Mouse (Mus musculus) liver, adult 2 months (tissue): ENCODE results near the gene Tmem147. TPM values are rescaled to one million over a fixed set of nuclear protein-coding genes. Genes with fewer than 3 reads are reported as not detected.

Source experiments
- DNase-seq: peaks from one replicate; pipeline ENCODE4 v3.0.0-alpha.2; 2011; ENCODE audit warnings: low read depth, low spot score; ENCODE audit errors: extremely low read depth
- H3K27ac ChIP-seq: fragments of 200-500 bp; replicated peaks from 2 replicates; pipeline ENCODE4 v1.5.1; 2012; ENCODE audit warnings: low read depth, mild to moderate bottlenecking, control low read depth, inconsistent platforms, low read length; ENCODE audit not compliant: insufficient read depth
- H3K27me3 ChIP-seq: fragments of 200-500 bp; 2 replicates; pipeline ENCODE4 v1.6.1; 2012; ENCODE audit warnings: mild to moderate bottlenecking, moderate library complexity, low read length, inconsistent platforms; ENCODE audit not compliant: control insufficient read depth, insufficient read depth
- H3K36me3 ChIP-seq: fragments of 200-500 bp; 2 replicates; pipeline ENCODE4 v1.6.1; 2012; ENCODE audit warnings: low read length, inconsistent platforms; ENCODE audit not compliant: control insufficient read depth, insufficient read depth
- H3K4me1 ChIP-seq: fragments of 200-500 bp; 2 replicates; pipeline ENCODE4 v1.6.1; 2011; ENCODE audit warnings: low read length; ENCODE audit not compliant: control insufficient read depth, insufficient read depth
- H3K4me3 ChIP-seq: fragments of 200-500 bp; 2 replicates; pipeline ENCODE4 v1.5.1; 2011; ENCODE audit warnings: low read depth, mild to moderate bottlenecking, control low read depth, low read length, moderate library complexity; ENCODE audit not compliant: insufficient read depth
- H3K79me2 ChIP-seq: fragments of 200-500 bp; 2 replicates; pipeline ENCODE4 v1.6.1; 2012; ENCODE audit warnings: inconsistent platforms, mild to moderate bottlenecking, low read length, moderate library complexity; ENCODE audit not compliant: control insufficient read depth, insufficient read depth
- H3K9ac ChIP-seq: fragments of 200-500 bp; 2 replicates; pipeline ENCODE4 v1.6.1; 2012; ENCODE audit warnings: low read depth, mild to moderate bottlenecking, control low read depth, inconsistent platforms, low read length
- CTCF ChIP-seq: fragments of 200-500 bp; IDR thresholded peaks from 2 replicates; pipeline ENCODE4 v1.5.1; 2011; ENCODE audit warnings: low read depth, low read length, control low read depth
- POLR2A ChIP-seq: fragments of 200-500 bp; IDR thresholded peaks from 2 replicates; pipeline ENCODE4 v1.6.1; 2011; ENCODE audit warnings: low read length, control low read depth; ENCODE audit not compliant: insufficient read depth; ENCODE audit errors: extremely low read depth
- WGBS: fragments of 180-500 bp; shearing (Covaris S2); methylation state at CpG from one replicate; pipeline ENCODE4 v1.1.7; 2018; 5-methylcytosine and 5-hydroxymethylcytosine counted together
- polyA plus RNA-seq: library from polyadenylated mRNA; depleted of rRNA; stranded (reverse); fragments of >200 nt; gene quantifications from 2 replicates; pipeline ENCODE4 v1.2.3, GENCODE M21; 2012; rRNA removed
- total RNA-seq: library from RNA; depleted of rRNA; stranded (reverse); fragments of >200 nt; gene quantifications from 2 replicates; pipeline ENCODE4 v1.2.3, GENCODE M21; 2014; rRNA removed

Gene Tmem147
- total and polyA plus RNA-seq, 2 experiments, result 124 to 335 TPM

DNA sequence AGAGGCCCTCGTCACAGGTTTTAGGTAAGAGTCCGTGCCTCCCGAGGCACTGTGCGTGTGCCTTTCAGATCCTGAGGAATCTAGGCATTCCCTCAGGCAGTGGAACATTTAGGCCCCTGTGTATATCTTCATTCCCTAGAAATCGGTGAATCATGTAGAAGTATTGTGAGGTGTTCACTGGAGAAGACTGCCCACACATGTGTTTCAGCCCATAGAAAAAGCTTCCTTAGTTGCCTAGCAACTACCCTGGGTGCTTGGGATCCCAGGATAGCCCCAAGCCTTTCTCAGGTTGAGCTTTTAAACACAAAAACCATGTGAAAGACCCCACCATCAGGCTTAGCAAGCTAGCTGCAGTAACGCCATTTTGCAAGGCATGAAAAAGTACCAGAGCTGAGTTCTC, 41.0 kb downstream of the Tmem147 start:
- Histone ChIP-seq H3K4me3 (no peak overlapping the region), H3K9ac (no peak overlapping the region), H3K27me3 (no peaks in the 10 kb centered on the region), H3K79me2 (no peaks in the 10 kb centered on the region), H3K4me1 (peaks cover 15% of the 10 kb centered on the region), H3K27ac (peak overlapping the region; percentile 19), H3K36me3 (no peaks in the 10 kb centered on the region)
- no peak for TF ChIP-seq POLR2A
- TF ChIP-seq CTCF, result no peak
- peak; percentile 39 for DNase-seq
- 73% methylated on average over 6 of the region's 6 CpGs for WGBS

DNA sequence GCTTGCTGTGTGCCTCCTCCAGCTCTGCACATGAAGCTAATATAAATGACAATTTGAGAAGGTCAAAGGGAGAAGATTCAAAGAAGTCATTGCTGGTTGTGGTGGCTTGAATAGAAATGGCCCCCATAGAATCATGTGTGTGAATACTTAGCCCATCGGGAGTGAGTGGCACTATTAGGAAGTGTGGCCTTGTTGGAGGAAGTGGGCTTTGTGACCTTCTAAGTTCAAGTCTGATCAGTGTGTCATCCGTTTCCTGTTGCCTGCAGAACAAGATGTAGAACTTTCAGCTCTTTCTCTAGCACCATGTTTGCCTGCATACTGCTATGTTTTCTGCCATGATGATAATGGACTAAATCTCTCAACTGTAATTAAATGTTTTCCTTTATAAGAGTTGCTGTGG, 45.9 kb downstream of the Tmem147 start:
- TF ChIP-seq CTCF (no peak), POLR2A (no peak)
- H3K36me3 ChIP-seq, result no peaks in the 10 kb centered on the region
- H3K27ac ChIP-seq, result no peak overlapping the region
- 63% methylated on average over 2 of the region's 2 CpGs for WGBS
- no peak for DNase-seq
- H3K9ac ChIP-seq, result no peak overlapping the region
- no peaks in the 10 kb centered on the region for H3K79me2 ChIP-seq
- peaks cover 14% of the 10 kb centered on the region for H3K4me1 ChIP-seq
- H3K27me3 ChIP-seq, result no peaks in the 10 kb centered on the region
- H3K4me3 ChIP-seq, result no peak overlapping the region

- Histone ChIP-seq H3K27ac (no peak overlapping the region), H3K9ac (no peak overlapping the region), H3K4me3 (no peak overlapping the region), H3K27me3 (no peaks in the 10 kb centered on the region), H3K36me3 (no peaks in the 10 kb centered on the region), H3K4me1 (peaks cover 2% of the 10 kb centered on the region), H3K79me2 (no peaks in the 10 kb centered on the region)
- TF ChIP-seq POLR2A, result no peak
- TF ChIP-seq CTCF, result no peak
- DNase-seq, result no peak
- WGBS, result 79% methylated on average over 5 of the region's 5 CpGs
These were observed 47.4 kb downstream of the Tmem147 start for GRCm38 (mm10) chr7:30681897-30682296.

- no peak overlapping the region for H3K9ac ChIP-seq
- no peak overlapping the region for H3K4me3 ChIP-seq
- TF ChIP-seq POLR2A (no peak), CTCF (no peak)
- H3K79me2 ChIP-seq, result no peaks in the 10 kb centered on the region
- H3K4me1 ChIP-seq, result no peaks in the 10 kb centered on the region
- no peak for DNase-seq
- WGBS, result 57% methylated on average over 5 of the region's 5 CpGs
- no peaks in the 10 kb centered on the region for H3K27me3 ChIP-seq
- H3K36me3 ChIP-seq, result no peaks in the 10 kb centered on the region
- no peak overlapping the region for H3K27ac ChIP-seq
These were observed 50.9 kb downstream of the Tmem147 start for GRCm38 (mm10) chr7:30678263-30678975.

Other genes starting within 250 kb of the Tmem147 start
Only the 30 nearest of the 33 such genes appear.
- gene Arhgap33, start 194.5 kb downstream of the Tmem147 start, total RNA-seq, result 0.07 and 0.37 TPM in 2 replicates
- 0.72 and 1.2 TPM in 2 replicates for gene Arhgap33, start 194.5 kb downstream of the Tmem147 start, polyA plus RNA-seq
- 2.2 and 2.5 TPM in 2 replicates for gene Hspb6, start 177.4 kb downstream of the Tmem147 start, total RNA-seq
- 22.5 and 29.2 TPM in 2 replicates for gene Hspb6, start 177.4 kb downstream of the Tmem147 start, polyA plus RNA-seq
- gene Proser3, start 177.2 kb downstream of the Tmem147 start, total RNA-seq, result 1.6 and 2.3 TPM in 2 replicates
- gene Proser3, start 177.2 kb downstream of the Tmem147 start, polyA plus RNA-seq, result 3.2 and 4.5 TPM in 2 replicates
- gene Lin37, start 169.7 kb downstream of the Tmem147 start, total RNA-seq, result 2.7 and 4.0 TPM in 2 replicates
- 18.8 and 22.4 TPM in 2 replicates for gene Lin37, start 169.7 kb downstream of the Tmem147 start, polyA plus RNA-seq
- 12.4 and 16.2 TPM in 2 replicates for gene U2af1l4, start 166.2 kb downstream of the Tmem147 start, total RNA-seq
- gene U2af1l4, start 166.2 kb downstream of the Tmem147 start, polyA plus RNA-seq, result 31.3 and 34.6 TPM in 2 replicates
- 1.9 and 2.8 TPM in 2 replicates for gene Gm49396, start 166.2 kb downstream of the Tmem147 start, total RNA-seq
- gene Gm49396, start 166.2 kb downstream of the Tmem147 start, polyA plus RNA-seq, result 0.70 and 0.91 TPM in 2 replicates
- gene Psenen, start 165.9 kb downstream of the Tmem147 start, total RNA-seq, result 34.9 and 38.0 TPM in 2 replicates
- 126 and 149 TPM in 2 replicates for gene Psenen, start 165.9 kb downstream of the Tmem147 start, polyA plus RNA-seq
- 0.55 TPM in 1 of 2 replicates, not detected in the other for gene Igflr1, start 164.1 kb downstream of the Tmem147 start, total RNA-seq
- gene Igflr1, start 164.1 kb downstream of the Tmem147 start, polyA plus RNA-seq, result 2.3 and 4.2 TPM in 2 replicates
- 3.4 and 5.0 TPM in 2 replicates for gene Kmt2b, start 140.8 kb downstream of the Tmem147 start, total RNA-seq
- 12.1 and 19.2 TPM in 2 replicates for gene Kmt2b, start 140.8 kb downstream of the Tmem147 start, polyA plus RNA-seq
- 0.18 and 0.87 TPM in 2 replicates for gene Zbtb32, start 130.6 kb downstream of the Tmem147 start, total RNA-seq
- gene Zbtb32, start 130.6 kb downstream of the Tmem147 start, polyA plus RNA-seq, result 0.58 and 0.61 TPM in 2 replicates
- gene Upk1a, start 116.7 kb downstream of the Tmem147 start, total RNA-seq, result not detected in 2 replicates
- gene Upk1a, start 116.7 kb downstream of the Tmem147 start, polyA plus RNA-seq, result 0.23 and 0.54 TPM in 2 replicates
- gene Cox6b1, start 103.4 kb downstream of the Tmem147 start, total RNA-seq, result 640 and 781 TPM in 2 replicates
- gene Cox6b1, start 103.4 kb downstream of the Tmem147 start, polyA plus RNA-seq, result 399 and 416 TPM in 2 replicates
- 0.18 TPM in 1 of 2 replicates, not detected in the other for gene Etv2, start 93.7 kb downstream of the Tmem147 start, total RNA-seq
- not detected in 2 replicates for gene Etv2, start 93.7 kb downstream of the Tmem147 start, polyA plus RNA-seq
- gene Rbm42, start 79.2 kb downstream of the Tmem147 start, total RNA-seq, result 17.1 and 20.7 TPM in 2 replicates
- 35.8 and 36.7 TPM in 2 replicates for gene Rbm42, start 79.2 kb downstream of the Tmem147 start, polyA plus RNA-seq
- gene Haus5, start 64.5 kb downstream of the Tmem147 start, total RNA-seq, result 4.6 and 4.7 TPM in 2 replicates
- 3.7 and 5.3 TPM in 2 replicates for gene Haus5, start 64.5 kb downstream of the Tmem147 start, polyA plus RNA-seq
- gene Pmis2, start 57.9 kb downstream of the Tmem147 start, total RNA-seq, result not detected in 2 replicates
- not detected in 2 replicates for gene Pmis2, start 57.9 kb downstream of the Tmem147 start, polyA plus RNA-seq
- 0.34 TPM in 1 of 2 replicates, not detected in the other for gene 2200002J24Rik, start 30.6 kb downstream of the Tmem147 start, total RNA-seq
- gene 2200002J24Rik, start 30.6 kb downstream of the Tmem147 start, polyA plus RNA-seq, result not detected in 2 replicates
- 2.6 and 4.4 TPM in 2 replicates for gene Atp4a, start 17.3 kb downstream of the Tmem147 start, total RNA-seq
- gene Atp4a, start 17.3 kb downstream of the Tmem147 start, polyA plus RNA-seq, result 1.3 and 4.2 TPM in 2 replicates
- gene Gapdhs, start 14.1 kb upstream of the Tmem147 start, total RNA-seq, result not detected in 2 replicates
- gene Gapdhs, start 14.1 kb upstream of the Tmem147 start, polyA plus RNA-seq, result 0.50 and 1.3 TPM in 2 replicates
- 0.46 and 0.60 TPM in 2 replicates for gene Sbsn, start 21.9 kb upstream of the Tmem147 start, total RNA-seq
- 0.33 and 0.41 TPM in 2 replicates for gene Sbsn, start 21.9 kb upstream of the Tmem147 start, polyA plus RNA-seq
- gene Dmkn, start 34.2 kb upstream of the Tmem147 start, total RNA-seq, result not detected in 2 replicates
- gene Dmkn, start 34.2 kb upstream of the Tmem147 start, polyA plus RNA-seq, result 0.44 TPM in 1 of 2 replicates, not detected in the other
- gene Krtdap, start 58.4 kb upstream of the Tmem147 start, total RNA-seq, result not detected in 2 replicates
- not detected in 2 replicates for gene Krtdap, start 58.4 kb upstream of the Tmem147 start, polyA plus RNA-seq
- gene Ffar2, start 94.2 kb upstream of the Tmem147 start, total RNA-seq, result 0.09 and 0.13 TPM in 2 replicates
- 0.04 TPM in 1 of 2 replicates, not detected in the other for gene Ffar2, start 94.2 kb upstream of the Tmem147 start, polyA plus RNA-seq
- gene Ffar3, start 126.6 kb upstream of the Tmem147 start, total RNA-seq, result not detected in 2 replicates
- not detected in 2 replicates for gene Ffar3, start 126.6 kb upstream of the Tmem147 start, polyA plus RNA-seq
- gene Ffar1, start 132.0 kb upstream of the Tmem147 start, total RNA-seq, result not detected in 2 replicates
- 0.05 and 0.21 TPM in 2 replicates for gene Ffar1, start 132.0 kb upstream of the Tmem147 start, polyA plus RNA-seq
- gene Cd22, start 150.8 kb upstream of the Tmem147 start, total RNA-seq, result 0.74 and 1.8 TPM in 2 replicates
- 1.4 and 3.7 TPM in 2 replicates for gene Cd22, start 150.8 kb upstream of the Tmem147 start, polyA plus RNA-seq
- gene Mag, start 185.3 kb upstream of the Tmem147 start, total RNA-seq, result 0.07 and 0.09 TPM in 2 replicates
- gene Mag, start 185.3 kb upstream of the Tmem147 start, polyA plus RNA-seq, result 0.20 and 0.37 TPM in 2 replicates
- 445 and 548 TPM in 2 replicates for gene Hamp2, start 195.1 kb upstream of the Tmem147 start, total RNA-seq
- gene Hamp2, start 195.1 kb upstream of the Tmem147 start, polyA plus RNA-seq, result 6,798 and 9,385 TPM in 2 replicates
- 1,191 and 3,227 TPM in 2 replicates for gene Hamp, start 214.5 kb upstream of the Tmem147 start, total RNA-seq
- 8,217 and 12,671 TPM in 2 replicates for gene Hamp, start 214.5 kb upstream of the Tmem147 start, polyA plus RNA-seq
- gene Usf2, start 227.3 kb upstream of the Tmem147 start, total RNA-seq, result 40.5 and 55.1 TPM in 2 replicates
- gene Usf2, start 227.3 kb upstream of the Tmem147 start, polyA plus RNA-seq, result 160 and 161 TPM in 2 replicates